Mouse (Mus musculus): ENCODE results near the gene Emcn.

Gene Emcn

GRCm38 (mm10) chr3:137415451-137416086, 74.7 kb downstream of the Emcn start:
- DNase-seq = no peak

GRCm38 (mm10) chr3:137418636-137419035, 77.8 kb downstream of the Emcn start:
- DNase-seq = peak; percentile 43

DNA sequence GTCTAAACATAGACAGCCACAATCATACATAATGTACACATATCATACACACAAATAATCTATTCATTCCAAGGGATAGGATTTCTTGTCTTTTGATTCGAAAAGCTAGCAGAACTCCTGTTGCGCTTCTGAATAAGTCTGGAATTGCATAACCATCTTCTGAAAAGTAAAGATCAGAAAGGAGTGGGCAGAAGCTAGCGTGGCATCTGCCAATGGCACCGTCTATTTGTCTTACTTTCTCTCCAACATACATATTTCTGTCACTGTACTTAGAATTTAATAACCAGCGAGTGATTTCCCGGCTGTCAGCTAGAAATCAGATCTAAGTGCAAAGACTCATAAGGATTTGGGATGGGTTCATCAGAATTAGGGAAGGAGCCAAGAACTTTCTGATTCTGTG, 88.6 kb downstream of the Emcn start:
- no peak for DNase-seq

DNA sequence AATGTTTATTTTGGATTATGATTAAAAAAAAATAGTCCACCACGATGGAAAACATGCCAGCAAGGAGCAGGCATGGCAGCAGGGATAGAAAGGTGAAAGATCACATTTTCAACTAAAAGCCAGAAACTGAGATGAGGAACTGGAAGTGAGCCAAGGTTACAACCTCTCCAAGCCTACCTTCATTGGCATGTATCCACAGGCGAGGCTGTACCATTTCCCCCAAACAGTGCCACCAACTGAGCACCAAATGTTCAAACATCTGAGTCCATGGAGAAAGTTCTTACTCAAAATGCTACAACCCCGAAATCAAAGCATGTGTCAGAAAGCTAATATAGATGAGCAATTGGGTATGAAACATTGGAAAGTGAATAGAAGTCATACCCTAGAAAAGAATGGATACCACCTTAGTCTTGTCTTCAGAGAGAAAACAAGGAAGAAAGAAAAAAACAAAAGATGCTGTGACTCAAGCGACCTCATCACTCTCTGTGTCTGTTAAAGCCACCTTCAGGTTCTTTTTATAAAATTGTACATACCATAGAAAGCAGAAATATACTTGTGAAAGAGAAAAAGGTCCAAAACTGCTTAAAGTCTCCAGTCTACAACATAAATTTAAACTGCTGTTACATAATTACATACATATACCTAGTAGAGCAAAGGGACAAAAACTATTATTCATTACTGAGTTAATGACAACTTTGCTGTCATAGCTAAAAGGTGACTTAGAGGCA, 124.2 kb downstream of the Emcn start:
- DNase-seq = no peak

DNA sequence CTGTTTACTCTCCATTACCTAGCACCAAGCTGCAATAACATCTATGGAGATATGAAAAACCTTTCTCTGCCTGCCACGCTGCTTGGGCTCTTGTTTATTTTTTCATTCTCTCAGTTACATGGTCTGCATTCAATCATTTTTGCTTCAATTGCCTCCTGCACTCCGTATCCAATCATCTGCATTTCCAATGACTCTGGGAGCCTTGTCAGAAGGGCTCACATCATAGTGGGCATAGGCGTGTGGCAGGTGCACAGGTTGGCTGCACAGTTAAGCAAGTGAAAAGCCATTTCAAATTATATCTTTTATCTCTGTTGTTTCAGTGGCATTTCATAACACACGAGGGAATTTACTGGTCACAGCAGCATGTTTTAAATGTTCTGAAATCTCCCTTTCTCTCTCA, 125.1 kb downstream of the Emcn start:
- no peak for DNase-seq

DNA sequence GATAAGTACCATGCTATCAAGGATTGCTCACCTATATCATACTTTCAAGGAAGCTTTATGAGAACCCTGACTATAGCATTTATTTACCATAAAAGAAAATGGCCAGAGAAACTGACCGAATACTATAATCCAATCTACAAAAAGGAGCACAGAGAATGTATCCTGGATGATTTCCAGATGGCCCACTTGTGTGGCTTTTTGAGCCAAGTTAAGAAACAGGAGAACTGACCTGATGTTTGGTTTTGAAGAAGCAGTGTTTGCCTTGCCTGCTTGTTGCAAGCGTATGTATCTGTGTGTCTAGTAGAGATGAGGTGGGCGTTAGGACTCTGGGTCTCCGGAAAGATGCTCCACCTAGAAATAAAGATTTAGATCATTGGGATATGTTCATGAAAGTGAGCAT, 125.9 kb downstream of the Emcn start:
- no peak for DNase-seq

DNA sequence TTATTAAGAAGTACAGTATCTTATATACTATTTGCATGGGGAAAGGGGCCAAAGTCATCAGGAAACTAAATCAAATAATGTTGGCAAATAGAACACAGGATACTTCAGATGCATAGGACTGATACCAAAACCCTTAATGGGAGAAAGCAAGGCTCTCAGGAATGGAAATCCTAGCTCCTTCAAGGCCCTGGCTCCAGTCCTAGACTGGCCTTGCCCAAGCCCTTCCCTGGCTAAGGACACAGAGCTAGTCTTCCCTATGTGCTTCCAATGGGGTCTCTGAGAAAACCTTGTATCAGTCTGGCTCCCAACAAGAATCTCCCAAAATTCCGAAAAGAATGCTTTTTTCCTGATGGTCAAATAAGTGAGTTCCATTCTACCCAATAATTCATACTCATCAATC, 126.5 kb downstream of the Emcn start:
- no peak for DNase-seq

DNA sequence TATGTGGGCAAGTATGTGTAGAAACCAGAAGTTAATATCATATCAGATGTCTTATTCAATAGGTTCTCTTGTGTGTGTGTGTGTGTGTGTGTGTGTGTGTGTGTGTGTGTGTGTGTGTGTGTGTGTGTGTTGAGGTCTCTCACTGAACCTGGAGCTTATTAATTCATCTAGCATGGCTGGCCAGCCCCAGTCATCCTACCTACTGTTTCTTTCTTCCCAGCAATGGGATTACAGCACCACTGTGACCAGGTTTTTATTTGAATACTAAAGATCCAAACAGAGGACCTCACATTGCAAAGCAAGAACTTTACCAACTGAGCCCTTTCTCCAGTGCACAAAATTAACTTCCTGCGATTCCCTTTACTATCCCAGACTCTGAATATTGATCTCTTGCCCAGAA, 131.3 kb downstream of the Emcn start:
- DNase-seq = no peak

DNA sequence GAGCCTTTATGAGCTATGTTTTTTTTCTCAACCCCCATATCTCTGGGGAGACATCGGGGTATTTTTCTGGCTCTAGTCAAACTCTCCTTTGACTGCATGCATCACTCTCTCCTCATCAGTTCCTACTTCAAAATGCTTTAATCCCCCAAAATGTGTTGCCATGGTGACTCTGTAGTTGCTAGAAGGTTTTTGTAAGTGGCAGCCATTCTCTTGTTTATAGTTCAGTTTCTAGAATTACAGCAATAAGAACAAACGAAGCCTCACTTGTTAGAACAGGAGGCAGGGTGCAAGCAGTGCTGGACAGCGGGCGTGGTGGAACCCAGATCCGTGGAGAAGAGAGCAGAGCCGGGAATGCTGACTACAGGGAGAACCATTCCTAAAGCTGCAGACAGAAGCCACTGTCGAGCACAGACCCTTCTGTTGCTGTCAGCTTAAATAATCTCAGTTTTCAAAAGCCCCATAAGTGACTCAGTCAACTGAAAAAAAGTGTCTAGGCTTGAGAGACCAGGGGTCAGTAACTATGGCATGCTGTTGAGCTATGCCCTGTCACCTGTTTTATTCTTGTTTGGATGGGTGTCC, 139.0 kb downstream of the Emcn start:
- no peak for DNase-seq

- no peak for DNase-seq
Measured at GRCm38 (mm10) chr3:137481157-137481556, 140.3 kb downstream of the Emcn start.

All from embryo, embryonic 11 days (tissue).